Mouse (Mus musculus): Measurements from ENCODE around the gene 5730409E04Rik.

- TF ChIP-seq POLR2A (IDR thresholded peaks at IDR 0.05; ENCODE audit: extremely low read depth, insufficient read depth, low read length) (no peak), CTCF (IDR thresholded peaks at IDR 0.05; ENCODE audit: extremely low read depth, insufficient read depth, low read length) (no peak)
These were observed 5.5 kb upstream of the 5730409E04Rik start for GRCm38 (mm10) chr4:126604141-126604540.
